Mouse (Mus musculus) CH12.LX (cell line): ENCODE measurements around the gene Acaa1b. TPM values are rescaled to one million over a fixed set of nuclear protein-coding genes. Genes with fewer than 3 reads are reported as not detected.

Experiments used
- DNase-seq: peaks from one replicate; pipeline ENCODE4 v3.0.0-alpha.2; 2013; ENCODE audit errors: extremely low read depth
- H3K27ac ChIP-seq: 2 replicates; pipeline ENCODE4 v1.5.1; 2012; ENCODE audit warnings: low read depth, mild to moderate bottlenecking, control low read depth, moderate library complexity; ENCODE audit not compliant: insufficient read depth
- H3K27me3 ChIP-seq: replicated peaks from 2 replicates; pipeline ENCODE3; 2012; ENCODE audit warnings: inconsistent platforms
- H3K36me3 ChIP-seq, 2 experiments: replicated peaks in 1 of 2; 2 replicates each; pipeline versions ENCODE3 to v1.6.1; 2012; ENCODE audit warnings: inconsistent platforms in 1 of 2, low read length in 1 of 2, mild to moderate bottlenecking in 1 of 2, mixed read lengths in 1 of 2, moderate library complexity in 1 of 2; ENCODE audit not compliant: control insufficient read depth in 1 of 2, insufficient read depth in 1 of 2
- H3K4me1 ChIP-seq, 2 experiments: 2 replicates each; pipeline ENCODE4 v1.6.1; 2012; ENCODE audit warnings: inconsistent platforms in 1 of 2, moderate library complexity in 1 of 2; ENCODE audit not compliant: insufficient read depth in 2 of 2, control insufficient read depth in 1 of 2
- H3K4me2 ChIP-seq: 2 replicates; pipeline ENCODE4 v1.6.1; 2012; ENCODE audit warnings: low read depth, mild to moderate bottlenecking, control low read depth; ENCODE audit not compliant: poor library complexity, insufficient read depth, severe bottlenecking
- H3K4me3 ChIP-seq, 3 experiments: fragments of 150-350 bp in 1 of 3; sonication (generic) in 1 of 3; replicated peaks in 1 of 3; 2 replicates each; pipeline versions ENCODE3 to v1.5.1; 2011 to 2012; ENCODE audit warnings: low read depth in 2 of 3, low read length in 2 of 3, mild to moderate bottlenecking in 2 of 3, moderate library complexity in 2 of 3, control low read depth in 1 of 3, improper control_type of control experiment in 1 of 3, inconsistent platforms in 1 of 3, mixed read lengths in 1 of 3; ENCODE audit not compliant: poor library complexity in 1 of 3
- H3K79me2 ChIP-seq: replicated peaks from 2 replicates; pipeline ENCODE4 v1.6.1; 2012; ENCODE audit warnings: mild to moderate bottlenecking, moderate library complexity; ENCODE audit not compliant: control insufficient read depth, poor library complexity, insufficient read depth, severe bottlenecking; ENCODE audit errors: extremely low read depth
- H3K9ac ChIP-seq: 2 replicates; pipeline ENCODE4 v1.6.1; 2012; ENCODE audit warnings: low read depth, mild to moderate bottlenecking, control low read depth, moderate library complexity; ENCODE audit not compliant: insufficient read depth
- H3K9me3 ChIP-seq: replicated peaks from 2 replicates; pipeline ENCODE3; 2012; ENCODE audit warnings: low read length, inconsistent platforms, mixed read lengths
- CHD1 ChIP-seq: IDR thresholded peaks from 2 replicates; pipeline ENCODE4 v1.6.1; 2012; ENCODE audit warnings: low read depth, low read length, improper control_type of control experiment, inconsistent platforms
- CTCF ChIP-seq, 2 experiments: IDR thresholded peaks in 1 of 2; conservative IDR thresholded peaks in 1 of 2; 2 replicates each; pipeline ENCODE4 v1.5.1; 2011 to 2012; ENCODE audit warnings: low read depth in 2 of 2, low read length in 2 of 2, improper control_type of control experiment in 1 of 2, inconsistent platforms in 1 of 2, mild to moderate bottlenecking in 1 of 2, moderate library complexity in 1 of 2
- E2F4 ChIP-seq: IDR thresholded peaks from 2 replicates; pipeline ENCODE4 v1.6.1; 2011; ENCODE audit warnings: low read depth, low read length, improper control_type of control experiment; ENCODE audit not compliant: insufficient replicate concordance
- EP300 ChIP-seq: IDR thresholded peaks from 2 replicates; pipeline ENCODE4 v1.6.1; 2011; ENCODE audit warnings: low read length, improper control_type of control experiment
- HCFC1 ChIP-seq: IDR thresholded peaks from 2 replicates; pipeline ENCODE4 v1.6.1; 2012; ENCODE audit warnings: low read depth, mild to moderate bottlenecking, inconsistent platforms, low read length, improper control_type of control experiment
- IRF4 ChIP-seq: IDR thresholded peaks from 2 replicates; pipeline ENCODE4 v1.6.1; 2014; ENCODE audit warnings: low read depth, mild to moderate bottlenecking, inconsistent platforms, low read length, improper control_type of control experiment
- JUN ChIP-seq: IDR thresholded peaks from 2 replicates; pipeline ENCODE4 v1.6.1; 2011; ENCODE audit warnings: low read depth, mild to moderate bottlenecking, low read length, improper control_type of control experiment, moderate library complexity; ENCODE audit not compliant: insufficient read depth
- JUND ChIP-seq: conservative IDR thresholded peaks from 2 replicates; pipeline ENCODE4 v1.6.1; 2011; ENCODE audit warnings: low read depth, low read length, improper control_type of control experiment
- KAT2A ChIP-seq: IDR thresholded peaks from 2 replicates; pipeline ENCODE4 v1.6.1; 2012; ENCODE audit warnings: low read length, improper control_type of control experiment, inconsistent platforms; ENCODE audit not compliant: insufficient replicate concordance
- MAFK ChIP-seq: IDR thresholded peaks from 2 replicates; pipeline ENCODE4 v1.6.1; 2011; ENCODE audit warnings: low read length, improper control_type of control experiment; ENCODE audit not compliant: insufficient replicate concordance
- MAX ChIP-seq: IDR thresholded peaks from 2 replicates; pipeline ENCODE4 v1.6.1; 2011; ENCODE audit warnings: low read length, improper control_type of control experiment
- MAZ ChIP-seq: IDR thresholded peaks from 2 replicates; pipeline ENCODE4 v1.6.1; 2012; ENCODE audit warnings: low read depth, mild to moderate bottlenecking, inconsistent platforms, low read length, improper control_type of control experiment, moderate library complexity
- MEF2A ChIP-seq: IDR thresholded peaks from 2 replicates; pipeline ENCODE4 v1.6.1; 2014; ENCODE audit warnings: low read depth, mild to moderate bottlenecking, inconsistent platforms, low read length, improper control_type of control experiment, borderline replicate concordance
- MXI1 ChIP-seq: IDR thresholded peaks from 2 replicates; pipeline ENCODE4 v1.6.1; 2011; ENCODE audit warnings: mild to moderate bottlenecking, low read depth, low read length, improper control_type of control experiment
- NELFE ChIP-seq: IDR thresholded peaks from 2 replicates; pipeline ENCODE4 v1.6.1; 2011; ENCODE audit warnings: low read depth, low read length, improper control_type of control experiment
- POLR2A ChIP-seq: IDR thresholded peaks from 2 replicates; pipeline ENCODE4 v1.6.1; 2011; ENCODE audit warnings: low read depth, mild to moderate bottlenecking, improper control_type of control experiment, low read length
- RAD21 ChIP-seq: IDR thresholded peaks from 2 replicates; pipeline ENCODE4 v1.6.1; 2011; ENCODE audit warnings: low read depth, mild to moderate bottlenecking, low read length, improper control_type of control experiment, moderate library complexity
- RCOR1 ChIP-seq: conservative IDR thresholded peaks from 2 replicates; pipeline ENCODE4 v1.6.1; 2012; ENCODE audit warnings: low read depth, mild to moderate bottlenecking, inconsistent platforms, low read length, improper control_type of control experiment
- SIN3A ChIP-seq: IDR thresholded peaks from 2 replicates; pipeline ENCODE4 v1.6.1; 2012; ENCODE audit warnings: low read length, improper control_type of control experiment, inconsistent platforms
- TBP ChIP-seq: conservative IDR thresholded peaks from 2 replicates; pipeline ENCODE4 v1.6.1; 2011; ENCODE audit warnings: low read depth, low read length, improper control_type of control experiment
- UBTF ChIP-seq: IDR thresholded peaks from 2 replicates; pipeline ENCODE4 v1.6.1; 2012; ENCODE audit warnings: low read depth, mild to moderate bottlenecking, inconsistent platforms, low read length, improper control_type of control experiment, moderate library complexity
- USF1 ChIP-seq: IDR thresholded peaks from 2 replicates; pipeline ENCODE4 v1.6.1; 2014; ENCODE audit warnings: low read depth, mild to moderate bottlenecking, inconsistent platforms, low read length, improper control_type of control experiment
- USF2 ChIP-seq: conservative IDR thresholded peaks from 2 replicates; pipeline ENCODE4 v1.6.1; 2011; ENCODE audit warnings: low read depth, low read length, improper control_type of control experiment
- ZKSCAN1 ChIP-seq: IDR thresholded peaks from 2 replicates; pipeline ENCODE4 v1.6.1; 2012; ENCODE audit warnings: low read depth, inconsistent platforms, low read length, improper control_type of control experiment, borderline replicate concordance
- ZNF384 ChIP-seq: IDR thresholded peaks from 2 replicates; pipeline ENCODE4 v1.6.1; 2012; ENCODE audit warnings: low read depth, low read length, improper control_type of control experiment, inconsistent platforms
- dilution Hi-C: fragments of 300-500 bp; cut with MboI; formaldehyde crosslinking; loops from 2 replicates; pipeline ENCODE4 v1.14.3; 2020; ENCODE audit warnings: low sequenced_read_pairs; ENCODE audit not compliant: extremely low pct_unique_long_range_greater_than_20kb, extremely low pct_ligation_motif_present
- in situ Hi-C: fragments of 300-500 bp; cut with MboI; formaldehyde crosslinking; loops from 3 replicates; pipeline ENCODE4 v1.14.3; 2019; ENCODE audit warnings: low sequenced_read_pairs, low pct_ligation_motif_present, low pct_unique_long_range_greater_than_20kb, mixed read lengths
- polyA plus RNA-seq: library from polyadenylated mRNA; unstranded; fragments of >175 nt; gene quantifications from 2 replicates; pipeline ENCODE4 v1.2.1, GENCODE M21; 2012; ENCODE audit warnings: low read depth; ENCODE audit not compliant: insufficient read length
- total RNA-seq, 2 experiments: library from RNA; depleted of rRNA; stranded (reverse); fragments of 300-350 nt in 1 of 2; fragments of >200 nt in 1 of 2; gene quantifications; 2 replicates each; pipeline ENCODE4 v1.2.3; 2012 to 2014

Acaa1b gene
- total and polyA plus RNA-seq, 3 experiments, result 0.17 TPM; not detected in 2

DNA sequence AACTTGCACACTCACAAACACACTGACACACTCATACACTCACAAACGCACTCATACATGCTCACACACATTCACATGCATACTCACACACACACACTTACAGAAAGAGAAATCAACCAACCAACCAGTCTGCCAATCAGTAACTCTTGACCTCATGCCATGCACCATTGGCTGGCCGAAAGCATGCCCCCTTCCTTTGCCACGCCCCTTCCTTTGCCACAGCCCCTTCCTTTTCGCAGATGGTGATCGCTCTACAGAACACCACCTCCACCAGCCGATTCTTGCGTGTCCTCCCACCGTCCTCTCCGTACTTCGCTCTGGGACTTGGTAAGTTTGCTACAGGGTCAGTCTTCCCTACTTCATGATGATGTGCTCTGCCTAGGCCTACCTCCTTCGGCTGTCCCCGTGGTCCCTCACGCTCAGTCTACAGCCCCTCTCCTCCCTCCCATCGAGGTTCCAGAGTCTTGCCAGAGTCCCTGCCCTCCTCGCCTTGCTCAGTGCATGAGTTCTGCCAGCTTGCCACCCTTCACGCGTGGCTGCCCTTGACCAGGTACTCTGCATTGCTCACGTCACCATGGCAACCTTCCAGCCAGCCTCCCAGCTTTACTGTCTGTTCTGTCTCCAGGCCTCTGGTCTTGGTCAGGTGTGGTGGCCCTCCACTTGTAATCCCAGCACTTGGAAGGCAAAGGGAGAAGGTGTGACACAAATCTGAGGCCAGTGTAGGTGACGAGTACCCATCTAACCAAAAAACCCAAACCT lies 37.3 kb downstream of the Acaa1b start:
- in situ Hi-C loops (no loop called here), dilution Hi-C loops (no loop called here)
- Histone ChIP-seq H3K4me3 (peak overlapping the region; percentile 59 to 78 (median 69)), H3K9ac (peak overlapping the region; percentile 42), H3K27me3 (no peaks in the 10 kb centered on the region), H3K27ac (peak overlapping the region; percentile 17), H3K4me1 (peaks cover 5 to 25% of the 10 kb centered on the region in 2 experiments; a peak in 3 of 4 replicates), H3K79me2 (no peaks in the 10 kb centered on the region), H3K36me3 (peaks cover 13 to 38% of the 10 kb centered on the region in 2 experiments), H3K4me2 (peak overlapping the region; percentile 44), H3K9me3 (no peaks in the 10 kb centered on the region)
- peak; percentile 81 for DNase-seq
- TF ChIP-seq MAX, result no peak; the same call in 1 of the 2 replicates
- TF ChIP-seq JUN, result no peak
- peak; percentile 32; the same call in 1 of the 2 replicates for TF ChIP-seq HCFC1
- no peak for TF ChIP-seq RCOR1
- TF ChIP-seq MEF2A, result no peak
- TF ChIP-seq CTCF (conservative IDR thresholded peaks at IDR 0.05 in 1 of 2, IDR thresholded peaks at IDR 0.05 in 1 of 2; ENCODE audit: low read depth in 2 of 2, low read length in 2 of 2), result no peak
- peak; percentile 68 for TF ChIP-seq POLR2A
- TF ChIP-seq CHD1, result no peak
- TF ChIP-seq TBP, result peak; percentile 50; the same call in 1 of the 2 replicates
- TF ChIP-seq ZKSCAN1, result no peak
- TF ChIP-seq KAT2A, result no peak
- TF ChIP-seq MXI1, result peak; percentile 20; the same call in 1 of the 2 replicates
- no peak for TF ChIP-seq E2F4
- no peak for TF ChIP-seq EP300
- TF ChIP-seq NELFE, result no peak
- no peak for TF ChIP-seq UBTF
- TF ChIP-seq USF2, result no peak
- TF ChIP-seq ZNF384, result no peak
- no peak for TF ChIP-seq RAD21

- H3K9ac ChIP-seq, result no peak overlapping the region
- no peaks in the 10 kb centered on the region for H3K27me3 ChIP-seq
- H3K4me2 ChIP-seq, result no peak overlapping the region
- in situ Hi-C loops (no loop called here), dilution Hi-C loops (no loop called here)
- no peak overlapping the region for H3K4me3 ChIP-seq
- H3K4me1 ChIP-seq, result peaks cover 3 to 14% of the 10 kb centered on the region in 2 experiments; a peak in 3 of 4 replicates
- H3K9me3 ChIP-seq, result no peaks in the 10 kb centered on the region
- no peak overlapping the region for H3K27ac ChIP-seq
- no peaks in the 10 kb centered on the region for H3K36me3 ChIP-seq
- H3K79me2 ChIP-seq, result no peaks in the 10 kb centered on the region
- no peak for DNase-seq
- TF ChIP-seq USF1 (no peak), CTCF (conservative IDR thresholded peaks at IDR 0.05 in 1 of 2, IDR thresholded peaks at IDR 0.05 in 1 of 2; ENCODE audit: low read depth in 2 of 2, low read length in 2 of 2) (no peak), UBTF (no peak), MAZ (no peak), ZNF384 (no peak), MAFK (no peak), SIN3A (no peak), USF2 (no peak), IRF4 (no peak), JUND (no peak), RAD21 (no peak)
Observed at GRCm38 (mm10) chr9:119114911-119115310, 42.0 kb downstream of the Acaa1b start.
